Mouse (Mus musculus): Measurements from ENCODE around the gene Ube2o. TPM values are rescaled to one million over a fixed set of nuclear protein-coding genes. Genes with fewer than 3 reads are reported as not detected.
A peak's percentile ranks its signal among the peaks of the same experiment; 100 is the strongest.

Gene Ube2o
- polyA plus RNA-seq, 2 experiments: 18.7 to 29.7 TPM

DNA sequence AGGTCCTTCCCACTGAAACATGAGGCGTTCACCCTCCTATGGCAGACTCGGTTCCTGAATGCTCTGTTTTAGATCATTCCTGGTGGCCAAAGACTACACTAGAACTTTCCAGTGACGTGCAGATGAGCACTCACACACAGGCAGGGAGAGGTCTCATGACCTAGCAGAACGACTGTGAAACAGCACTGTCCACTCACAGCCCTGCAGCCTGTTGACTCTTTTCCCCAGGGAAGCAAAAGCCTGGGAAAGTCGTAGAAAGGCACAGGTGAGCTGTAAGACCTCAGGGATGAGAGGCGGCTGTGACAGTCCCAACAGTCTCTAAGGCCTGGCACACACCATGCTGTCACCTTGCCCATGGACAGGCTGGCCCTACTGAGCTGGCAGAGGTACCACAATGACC lies 24.9 kb downstream of the Ube2o start:
- Histone ChIP-seq H3K27me3 (ENCODE audit: control insufficient read depth, insufficient read depth, low read length) (no peaks in the 10 kb centered on the region), H3K9me3 (ENCODE audit: control insufficient read depth, low read length) (no peaks in the 10 kb centered on the region), H3K9ac (ENCODE audit: low read depth, low read length, severe bottlenecking) (no peak overlapping the region), H3K4me1 (ENCODE audit: control insufficient read depth, insufficient read depth, low read length) (no peaks in the 10 kb centered on the region; the same call in 1 of the 2 replicates), H3K27ac (replicated peaks; ENCODE audit: low read depth, low read length) (no peak overlapping the region), H3K36me3 (ENCODE audit: control insufficient read depth, insufficient read depth, low read length) (no peaks in the 10 kb centered on the region; the same call in 1 of the 2 replicates), H3K4me2 (replicated peaks; ENCODE audit: low read depth, low read length, severe bottlenecking) (no peak overlapping the region), H3K4me3 (replicated peaks; ENCODE audit: low read length) (no peak overlapping the region)
- ATAC-seq (ENCODE audit: low FRiP score, low read depth) (no peak), DNase-seq (ENCODE audit: low spot score) (no peak)
- TF ChIP-seq POLR2A (IDR thresholded peaks at IDR 0.05; ENCODE audit: borderline replicate concordance, extremely low read depth, insufficient read depth, insufficient read length): no peak
- 55% methylated on average over 6 of the region's 6 CpGs for WGBS

GRCm38 (mm10) chr11:116555572-116555971 lies 25.7 kb downstream of the Ube2o start:
- TF ChIP-seq POLR2A (IDR thresholded peaks at IDR 0.05; ENCODE audit: borderline replicate concordance, extremely low read depth, insufficient read depth, insufficient read length): no peak
- no peaks in the 10 kb centered on the region for H3K36me3 ChIP-seq (ENCODE audit: control insufficient read depth, insufficient read depth, low read length)
- WGBS: 40% methylated on average over 1 of the region's 1 CpGs
- ATAC-seq (ENCODE audit: low FRiP score, low read depth) (no peak), DNase-seq (ENCODE audit: low spot score) (no peak)
- no peak overlapping the region for H3K27ac ChIP-seq (replicated peaks; ENCODE audit: low read depth, low read length)
- no peak overlapping the region for H3K4me3 ChIP-seq (replicated peaks; ENCODE audit: low read length)
- no peaks in the 10 kb centered on the region; the same call in 1 of the 2 replicates for H3K4me1 ChIP-seq (ENCODE audit: control insufficient read depth, insufficient read depth, low read length)
- H3K27me3 ChIP-seq (ENCODE audit: control insufficient read depth, insufficient read depth, low read length): no peaks in the 10 kb centered on the region
- H3K9ac ChIP-seq (ENCODE audit: low read depth, low read length, severe bottlenecking): no peak overlapping the region
- no peaks in the 10 kb centered on the region for H3K9me3 ChIP-seq (ENCODE audit: control insufficient read depth, low read length)
- no peak overlapping the region for H3K4me2 ChIP-seq (replicated peaks; ENCODE audit: low read depth, low read length, severe bottlenecking)

DNA sequence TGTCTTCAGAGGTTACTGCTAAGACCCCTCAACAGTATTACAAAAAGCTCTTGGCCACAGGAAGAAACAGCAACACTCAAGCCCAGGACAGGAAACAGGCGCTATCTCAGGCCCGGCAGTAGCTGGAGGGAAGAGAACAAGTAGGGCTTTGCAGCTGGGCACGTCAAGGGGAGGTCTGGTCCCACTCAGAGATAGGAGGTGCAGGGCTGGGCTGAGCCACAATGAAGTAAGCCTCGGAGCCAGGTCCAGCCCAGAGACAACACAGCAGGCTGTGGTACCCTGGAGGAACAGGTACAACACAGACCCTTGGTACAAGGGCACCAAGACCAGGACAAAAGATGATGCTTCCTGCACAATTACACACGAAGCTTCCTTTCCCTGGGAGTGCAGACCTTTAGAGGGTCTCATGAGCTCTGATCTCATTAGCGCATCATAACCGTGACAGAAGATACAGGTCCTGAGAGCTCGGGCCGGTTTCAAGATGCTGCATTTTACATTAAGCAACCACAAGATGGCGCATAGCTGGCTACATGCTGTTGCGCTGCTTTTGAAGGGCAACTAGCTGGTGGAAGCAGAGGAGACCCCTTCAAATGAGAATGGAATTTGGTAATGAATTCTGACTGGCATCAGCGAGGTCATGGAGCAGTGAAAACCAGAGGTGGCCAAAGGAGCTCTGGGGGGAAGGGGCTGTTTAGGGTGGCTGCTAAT lies 26.9 kb downstream of the Ube2o start:
- Histone ChIP-seq H3K9ac (ENCODE audit: low read depth, low read length, severe bottlenecking) (no peak overlapping the region), H3K27me3 (ENCODE audit: control insufficient read depth, insufficient read depth, low read length) (no peaks in the 10 kb centered on the region), H3K9me3 (ENCODE audit: control insufficient read depth, low read length) (no peaks in the 10 kb centered on the region), H3K27ac (replicated peaks; ENCODE audit: low read depth, low read length) (no peak overlapping the region), H3K4me2 (replicated peaks; ENCODE audit: low read depth, low read length, severe bottlenecking) (no peak overlapping the region), H3K4me1 (ENCODE audit: control insufficient read depth, insufficient read depth, low read length) (no peaks in the 10 kb centered on the region; the same call in 1 of the 2 replicates), H3K36me3 (ENCODE audit: control insufficient read depth, insufficient read depth, low read length) (no peaks in the 10 kb centered on the region), H3K4me3 (replicated peaks; ENCODE audit: low read length) (no peak overlapping the region)
- WGBS: 56% methylated on average over 12 of the region's 12 CpGs
- no peak for ATAC-seq (ENCODE audit: low FRiP score, low read depth)
- no peak for TF ChIP-seq POLR2A (IDR thresholded peaks at IDR 0.05; ENCODE audit: borderline replicate concordance, extremely low read depth, insufficient read depth, insufficient read length)
- peak; percentile 78 for DNase-seq (ENCODE audit: low spot score)

GRCm38 (mm10) chr11:116552194-116552593 lies 29.1 kb downstream of the Ube2o start:
- Histone ChIP-seq H3K4me1 (ENCODE audit: control insufficient read depth, insufficient read depth, low read length) (no peaks in the 10 kb centered on the region), H3K9ac (ENCODE audit: low read depth, low read length, severe bottlenecking) (no peak overlapping the region), H3K36me3 (ENCODE audit: control insufficient read depth, insufficient read depth, low read length) (peaks cover 13% of the 10 kb centered on the region), H3K9me3 (ENCODE audit: control insufficient read depth, low read length) (no peaks in the 10 kb centered on the region), H3K4me2 (replicated peaks; ENCODE audit: low read depth, low read length, severe bottlenecking) (no peak overlapping the region), H3K4me3 (replicated peaks; ENCODE audit: low read length) (no peak overlapping the region), H3K27ac (replicated peaks; ENCODE audit: low read depth, low read length) (no peak overlapping the region), H3K27me3 (ENCODE audit: control insufficient read depth, insufficient read depth, low read length) (no peaks in the 10 kb centered on the region)
- no peak for TF ChIP-seq POLR2A (IDR thresholded peaks at IDR 0.05; ENCODE audit: borderline replicate concordance, extremely low read depth, insufficient read depth, insufficient read length)
- ATAC-seq (ENCODE audit: low FRiP score, low read depth) (no peak), DNase-seq (ENCODE audit: low spot score) (no peak)
- WGBS: 58% methylated on average over 1 of the region's 1 CpGs

DNA sequence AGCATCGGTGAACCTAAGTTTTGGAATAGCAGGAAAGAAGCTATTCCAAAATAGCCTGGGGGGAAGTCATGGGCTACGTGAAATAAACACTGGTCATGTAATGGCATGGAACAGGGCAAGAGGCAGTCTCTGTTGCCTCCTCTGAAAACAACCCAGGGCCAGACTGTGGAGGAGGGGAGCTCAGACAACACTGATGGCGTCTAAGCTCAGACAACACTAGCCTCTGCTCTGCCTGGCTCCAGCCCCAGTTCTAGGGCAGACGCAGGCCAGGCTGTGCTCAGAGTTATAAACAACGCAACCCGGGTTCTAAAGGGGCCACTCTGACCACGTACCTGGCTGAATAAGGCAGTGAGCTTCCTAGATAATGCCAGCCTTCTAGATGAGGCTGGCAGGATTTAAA lies 30.5 kb downstream of the Ube2o start:
- 45% methylated on average over 7 of the region's 7 CpGs for WGBS
- H3K27ac ChIP-seq (replicated peaks; ENCODE audit: low read depth, low read length): no peak overlapping the region

More for the DNA sequence above, 30.5 kb downstream of the Ube2o start:
- no peak overlapping the region for H3K4me2 ChIP-seq (replicated peaks; ENCODE audit: low read depth, low read length, severe bottlenecking)
- no peak overlapping the region for H3K9ac ChIP-seq (ENCODE audit: low read depth, low read length, severe bottlenecking)
- TF ChIP-seq POLR2A (IDR thresholded peaks at IDR 0.05; ENCODE audit: borderline replicate concordance, extremely low read depth, insufficient read depth, insufficient read length): no peak
- no peak overlapping the region for H3K4me3 ChIP-seq (replicated peaks; ENCODE audit: low read length)
- DNase-seq (ENCODE audit: low spot score): no peak
- H3K4me1 ChIP-seq (ENCODE audit: control insufficient read depth, insufficient read depth, low read length): no peaks in the 10 kb centered on the region
- no peaks in the 10 kb centered on the region for H3K9me3 ChIP-seq (ENCODE audit: control insufficient read depth, low read length)
- no peaks in the 10 kb centered on the region for H3K27me3 ChIP-seq (ENCODE audit: control insufficient read depth, insufficient read depth, low read length)
- peaks cover 27% of the 10 kb centered on the region for H3K36me3 ChIP-seq (ENCODE audit: control insufficient read depth, insufficient read depth, low read length)
- ATAC-seq (ENCODE audit: low FRiP score, low read depth): no peak
